Mouse (Mus musculus) spleen, postnatal 10 days (tissue): ENCODE data around the gene Vmn1r142.
"Not testable (repeated sequence)": the region's sequence is repeated elsewhere in the genome, so short reads cannot be mapped to it uniquely, and the experiment has no call there.

Experiments
- DNase-seq, 2 experiments: peaks; one replicate each; pipeline ENCODE4 v3.0.0; 2021 to 2022; ENCODE audit warnings: low spot score in 2 of 2

Vmn1r142 gene

DNA sequence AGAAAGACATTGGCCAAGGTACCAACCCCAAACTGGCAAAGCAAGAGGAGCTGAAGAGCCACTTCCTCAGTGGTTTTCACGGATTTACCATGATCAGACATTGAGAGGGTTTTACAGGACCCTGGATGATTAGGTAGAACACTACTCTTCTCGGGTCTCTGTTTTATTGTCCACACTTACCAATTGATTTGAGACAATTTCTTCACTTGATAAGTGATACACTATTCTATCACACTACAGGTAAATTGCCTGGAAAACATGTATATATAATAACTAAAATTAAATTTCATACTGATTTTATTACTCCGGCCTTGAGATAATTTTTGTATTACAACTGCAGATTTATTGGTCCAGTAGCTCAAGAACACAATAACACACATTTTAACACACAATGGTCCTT lies at the start of gene Vmn1r142:
Gene Vmn1r142, minus strand, starts transcription at position 101 of the 400 bp plus-strand sequence.
- DNase-seq, result not testable (repeated sequence)

DNA sequence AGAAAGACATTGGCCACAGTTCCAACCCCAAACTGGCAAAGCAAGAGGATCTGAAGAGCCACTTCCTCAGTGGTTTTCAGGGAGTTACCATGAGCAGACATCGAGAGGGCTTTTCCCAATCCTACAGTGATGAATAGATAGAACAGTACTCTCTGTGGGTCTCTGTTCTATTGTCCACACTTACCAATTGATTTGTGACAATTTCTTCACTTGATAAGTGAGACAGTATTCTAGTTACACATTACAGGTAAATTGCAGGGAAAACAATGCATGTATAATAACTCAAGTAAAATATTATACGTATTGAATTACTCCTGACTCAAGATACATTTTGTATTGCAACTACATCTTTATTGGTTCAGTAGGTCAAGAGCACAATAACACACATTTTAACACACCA lies 37.3 kb upstream of the Vmn1r142 start, which contains the start of gene Gm8653:
Gene Gm8653, minus strand, starts transcription at position 101 of the 400 bp plus-strand sequence.
- DNase-seq, result not testable (repeated sequence)

GRCm38 (mm10) chr7:22189077-22189476 lies 25.2 kb upstream of the Vmn1r142 start, which contains the start of gene Vmn1r143:
TSS of gene Vmn1r143 (plus strand) at chr7:22189377.
- not testable (repeated sequence) for DNase-seq

DNA sequence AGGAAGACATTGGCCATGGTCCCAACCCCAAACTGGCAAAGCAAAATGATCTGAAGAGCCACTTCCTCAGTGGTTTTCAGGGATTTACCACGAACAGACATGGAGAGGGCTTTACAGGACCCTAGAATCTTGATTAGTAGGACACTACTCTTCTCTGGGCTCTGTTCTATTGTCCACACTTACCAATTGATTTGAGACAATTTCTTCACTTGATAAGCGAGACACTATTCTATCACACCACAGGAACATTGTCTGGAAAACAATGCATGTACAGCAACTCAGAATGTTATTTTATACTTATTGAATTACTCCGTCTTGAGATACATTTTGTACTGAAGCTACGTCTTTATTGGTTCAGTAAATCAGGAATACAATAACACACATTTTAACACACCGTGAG lies 29.2 kb downstream of the Vmn1r142 start, which contains the start of gene Gm10666:
Gene Gm10666, minus strand, starts transcription at position 101 of the 400 bp plus-strand sequence.
- DNase-seq, result not testable (repeated sequence)

GRCm38 (mm10) chr7:22118145-22118544 lies 45.7 kb downstream of the Vmn1r142 start, which contains the start of gene Gm16451:
TSS of gene Gm16451 (minus strand) at chr7:22118245.
- not testable (repeated sequence) for DNase-seq
